Mouse (Mus musculus) bone marrow, adult 2 months (tissue): Measurements from ENCODE around the gene Pigf. TPM values are rescaled to one million over a fixed set of nuclear protein-coding genes. Genes with fewer than 3 reads are reported as not detected.

Experiments used
- H3K27ac ChIP-seq: fragments of 200-500 bp; 2 replicates; pipeline ENCODE4 v1.5.1; 2012; ENCODE audit warnings: low read depth, mild to moderate bottlenecking, control low read depth, inconsistent platforms, low read length; ENCODE audit not compliant: control insufficient read depth, poor library complexity, insufficient read depth
- H3K4me1 ChIP-seq: fragments of 200-500 bp; 2 replicates; pipeline ENCODE4 v1.6.1; 2011; ENCODE audit warnings: low read length; ENCODE audit not compliant: control insufficient read depth, insufficient read depth
- H3K4me3 ChIP-seq: fragments of 200-500 bp; replicated peaks from 2 replicates; pipeline ENCODE3; 2011; ENCODE audit warnings: mild to moderate bottlenecking, low read depth, low read length, control low read depth; ENCODE audit not compliant: control insufficient read depth
- CTCF ChIP-seq: fragments of 200-500 bp; IDR thresholded peaks from 2 replicates; pipeline ENCODE4 v1.5.1; 2011; ENCODE audit warnings: low read length, control low read depth; ENCODE audit not compliant: control insufficient read depth, insufficient read depth
- POLR2A ChIP-seq: fragments of 200-500 bp; IDR thresholded peaks from 2 replicates; pipeline ENCODE4 v1.6.1; 2011; ENCODE audit warnings: low read depth, mild to moderate bottlenecking, control low read depth, low read length, borderline replicate concordance; ENCODE audit not compliant: control insufficient read depth
- WGBS: fragments of 180-500 bp; shearing (Covaris S2); methylation state at CpG from one replicate; pipeline ENCODE4 v1.1.7; 2018; 5-methylcytosine and 5-hydroxymethylcytosine counted together
- polyA plus RNA-seq: library from polyadenylated mRNA; stranded (reverse); fragments of >200 nt; gene quantifications from 2 replicates; pipeline ENCODE4 v1.2.4, GENCODE M21; 2011; ENCODE audit warnings: low replicate concordance; ENCODE audit not compliant: missing spikeins, insufficient read depth, insufficient read length

Pigf gene
- polyA plus RNA-seq, 1 experiment, result 9.8 TPM

GRCm38 (mm10) chr17:86963586-86963902 lies 61.7 kb downstream of the Pigf start:
- Histone ChIP-seq H3K4me3 (peak overlapping the region; percentile 68), H3K4me1 (peaks cover 6% of the 10 kb centered on the region; the same call in 1 of the 2 replicates), H3K27ac (peak overlapping the region; percentile 69; the same call in 1 of the 2 replicates)
- no peak for TF ChIP-seq POLR2A
- no peak for TF ChIP-seq CTCF
- WGBS, result 0% methylated on average over 23 of the region's 26 CpGs

- no peak for TF ChIP-seq CTCF
- TF ChIP-seq POLR2A, result peak; percentile 7; the same call in 1 of the 2 replicates
- peak within 1 kb of the TSS; percentile 69 for H3K27ac ChIP-seq
- 1% methylated on average over 84 of the region's 86 CpGs for WGBS
- peaks cover 7% of the 10 kb centered on the region; the same call in 1 of the 2 replicates for H3K4me1 ChIP-seq
- H3K4me3 ChIP-seq, result peak within 1 kb of the TSS; percentile 68
Observed at GRCm38 (mm10) chr17:86962894-86963585, 62.2 kb downstream of the Pigf start, which contains the start of gene Rhoq. Rhoq (plus strand) TSS chr17:86963082.

- Histone ChIP-seq H3K4me1 (peaks cover 8% of the 10 kb centered on the region; the same call in 1 of the 2 replicates), H3K27ac (peak overlapping the region; percentile 51), H3K4me3 (peak overlapping the region; percentile 62)
- TF ChIP-seq CTCF, result peak; percentile 63
- TF ChIP-seq POLR2A, result no peak
- 1% methylated on average over 24 of the region's 24 CpGs for WGBS
Observed at GRCm38 (mm10) chr17:86962297-86962893, 62.8 kb downstream of the Pigf start.

GRCm38 (mm10) chr17:86961301-86961841 lies 63.8 kb downstream of the Pigf start:
- WGBS, result 34% methylated on average over 8 of the region's 8 CpGs
- peaks cover 4% of the 10 kb centered on the region; the same call in 1 of the 2 replicates for H3K4me1 ChIP-seq
- no peak overlapping the region for H3K4me3 ChIP-seq
- TF ChIP-seq POLR2A, result no peak
- no peak for TF ChIP-seq CTCF
- no peak overlapping the region for H3K27ac ChIP-seq

GRCm38 (mm10) chr17:86957968-86958367 lies 67.2 kb downstream of the Pigf start:
- TF ChIP-seq CTCF (no peak), POLR2A (no peak)
- 2% methylated on average over 14 of the region's 14 CpGs for WGBS
- no peak overlapping the region for H3K27ac ChIP-seq
- peaks cover 4% of the 10 kb centered on the region; the same call in 1 of the 2 replicates for H3K4me1 ChIP-seq
- peak overlapping the region; percentile 31 for H3K4me3 ChIP-seq

- Histone ChIP-seq H3K4me3 (no peak overlapping the region), H3K4me1 (peaks cover 4% of the 10 kb centered on the region), H3K27ac (no peak overlapping the region)
- TF ChIP-seq CTCF, result no peak
- no peak for TF ChIP-seq POLR2A
- WGBS, result 77% methylated on average over 5 of the region's 5 CpGs
Observed at GRCm38 (mm10) chr17:86957239-86957638, 68.0 kb downstream of the Pigf start.

GRCm38 (mm10) chr17:86948801-86949200 lies 76.4 kb downstream of the Pigf start:
- 80% methylated on average over 6 of the region's 6 CpGs for WGBS
- TF ChIP-seq CTCF (no peak), POLR2A (no peak)
- no peak overlapping the region for H3K4me3 ChIP-seq

More at GRCm38 (mm10) chr17:86948801-86949200, 76.4 kb downstream of the Pigf start:
- Histone ChIP-seq H3K4me1 (no peaks in the 10 kb centered on the region; the same call in none of the 2 replicates), H3K27ac (no peak overlapping the region)
